Mouse (Mus musculus) intestine, embryonic 14.5 days (tissue): Measurements from ENCODE around the gene Gmppa. TPM values are rescaled to one million over a fixed set of nuclear protein-coding genes. Genes with fewer than 3 reads are reported as not detected.

Experiments used
- ATAC-seq: fragments of 200-750 bp; cut with Nextera tagmentation; replicated peaks from 2 replicates; pipeline ENCODE4 v1.8.0; 2017; ENCODE audit warnings: low read depth, moderate number of reproducible peaks, moderate TSS enrichment, moderate library complexity; ENCODE audit not compliant: low FRiP score, low TSS enrichment
- DNase-seq: peaks from one replicate; pipeline ENCODE4 v3.0.0-alpha.2; 2018; ENCODE audit warnings: low spot score
- H3K27ac ChIP-seq: fragments of 300-500 bp; sonication (generic); 2 replicates; pipeline ENCODE4 v1.5.1; 2014; ENCODE audit warnings: low read depth, mild to moderate bottlenecking, control low read depth
- H3K27me3 ChIP-seq: fragments of 300-500 bp; sonication (generic); replicated peaks from 2 replicates; pipeline ENCODE4 v1.6.1; 2014; ENCODE audit warnings: low read length, control low read depth; ENCODE audit not compliant: control insufficient read depth, insufficient read depth
- H3K36me3 ChIP-seq: fragments of 300-500 bp; sonication (generic); 2 replicates; pipeline ENCODE4 v1.6.1; 2014; ENCODE audit warnings: low read length, control low read depth; ENCODE audit not compliant: control insufficient read depth, insufficient read depth
- H3K4me1 ChIP-seq: fragments of 300-500 bp; sonication (generic); replicated peaks from 2 replicates; pipeline ENCODE4 v1.6.1; 2014; ENCODE audit warnings: low read length, control low read depth, mixed read lengths; ENCODE audit not compliant: control insufficient read depth, insufficient read depth
- H3K4me2 ChIP-seq: fragments of 300-500 bp; sonication (generic); 2 replicates; pipeline ENCODE4 v1.6.1; 2014; ENCODE audit warnings: low read length
- H3K4me3 ChIP-seq: fragments of 300-500 bp; sonication (generic); 2 replicates; pipeline ENCODE4 v1.5.1; 2014; ENCODE audit warnings: low read depth, low read length, control low read depth, mixed read lengths
- H3K9ac ChIP-seq: fragments of 300-500 bp; sonication (generic); 2 replicates; pipeline ENCODE4 v1.6.1; 2014; ENCODE audit warnings: mild to moderate bottlenecking, low read length
- H3K9me3 ChIP-seq: fragments of 300-500 bp; sonication (generic); 2 replicates; pipeline ENCODE4 v1.6.1; 2016; ENCODE audit warnings: low read length, control low read depth; ENCODE audit not compliant: control insufficient read depth
- WGBS: fragments of 180-500 bp; shearing (Covaris S2); extraction: QIAGEN DNeasy Blood & Tissue Kit; methylation state at CpG from one replicate; pipeline ENCODE4 v1.1.7; 2014; 5-methylcytosine and 5-hydroxymethylcytosine counted together
- polyA plus RNA-seq: library from polyadenylated mRNA; unstranded; fragments of >200 nt; fragmentation: Nextera tagmentation; extraction: Ambion mirVana; gene quantifications from 2 replicates; pipeline ENCODE4 v1.2.1, GENCODE M21; 2014

Gmppa gene
- polyA plus RNA-seq, 1 experiment from 2014 or later, result 69.4 TPM

DNA sequence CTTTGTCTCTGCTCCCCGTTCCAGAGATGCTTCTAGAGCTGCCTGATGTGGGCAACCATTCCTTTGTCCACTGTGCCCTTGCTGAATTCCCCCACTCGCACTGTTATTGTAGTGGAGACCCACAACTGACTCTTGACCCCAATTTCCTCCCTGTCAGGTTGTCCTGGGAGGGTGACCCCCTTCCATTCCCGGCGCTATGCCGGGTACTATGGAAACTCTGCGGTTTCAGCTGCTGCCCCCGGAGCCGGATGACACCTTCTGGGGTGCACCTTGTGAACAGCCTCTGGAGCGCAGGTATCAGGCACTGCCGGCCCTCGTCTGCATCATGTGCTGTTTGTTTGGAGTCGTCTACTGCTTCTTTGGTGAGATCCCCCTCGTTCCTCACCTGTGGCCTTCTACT, 44.3 kb downstream of the Gmppa start:
- no peaks in the 10 kb centered on the region for H3K9me3 ChIP-seq
- peak overlapping the region; percentile 70 for H3K4me2 ChIP-seq
- H3K4me3 ChIP-seq, result peak overlapping the region; percentile 73
- no peak overlapping the region for H3K27ac ChIP-seq
- peaks cover 37% of the 10 kb centered on the region for H3K27me3 ChIP-seq
- WGBS, result 23% methylated on average over 13 of the region's 13 CpGs
- H3K4me1 ChIP-seq, result peaks cover 15% of the 10 kb centered on the region; the same call in 1 of the 2 replicates
- DNase-seq, result no peak
- H3K9ac ChIP-seq, result no peak overlapping the region; the same call in 1 of the 2 replicates
- H3K36me3 ChIP-seq, result peaks cover 19% of the 10 kb centered on the region
- ATAC-seq, result no peak

DNA sequence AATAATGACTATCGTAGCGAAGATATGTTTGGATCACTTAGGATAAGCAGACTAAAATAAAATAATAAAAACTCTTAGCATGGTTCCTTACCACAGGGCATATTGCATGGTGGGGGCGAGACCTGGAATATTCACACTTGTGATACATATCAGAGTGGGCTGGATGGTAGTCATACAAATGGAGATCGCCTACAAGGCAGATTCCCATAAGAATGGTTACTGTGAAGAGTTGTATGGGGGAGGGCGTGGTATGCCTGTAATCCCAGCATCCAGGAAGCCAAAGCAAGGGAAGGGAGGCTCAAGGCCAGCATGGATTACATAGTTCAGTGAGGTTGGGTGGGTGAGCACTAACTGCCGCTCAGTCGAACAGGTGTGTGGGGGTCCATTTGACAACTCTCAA, 45.0 kb downstream of the Gmppa start:
- Histone ChIP-seq H3K4me1 (peaks cover 15% of the 10 kb centered on the region; the same call in 1 of the 2 replicates), H3K9me3 (no peaks in the 10 kb centered on the region), H3K36me3 (peaks cover 12% of the 10 kb centered on the region), H3K4me3 (no peak overlapping the region), H3K27ac (no peak overlapping the region), H3K9ac (no peak overlapping the region), H3K27me3 (peaks cover 43% of the 10 kb centered on the region), H3K4me2 (no peak overlapping the region)
- no peak for DNase-seq
- 84% methylated on average over 7 of the region's 7 CpGs for WGBS
- ATAC-seq, result no peak

DNA sequence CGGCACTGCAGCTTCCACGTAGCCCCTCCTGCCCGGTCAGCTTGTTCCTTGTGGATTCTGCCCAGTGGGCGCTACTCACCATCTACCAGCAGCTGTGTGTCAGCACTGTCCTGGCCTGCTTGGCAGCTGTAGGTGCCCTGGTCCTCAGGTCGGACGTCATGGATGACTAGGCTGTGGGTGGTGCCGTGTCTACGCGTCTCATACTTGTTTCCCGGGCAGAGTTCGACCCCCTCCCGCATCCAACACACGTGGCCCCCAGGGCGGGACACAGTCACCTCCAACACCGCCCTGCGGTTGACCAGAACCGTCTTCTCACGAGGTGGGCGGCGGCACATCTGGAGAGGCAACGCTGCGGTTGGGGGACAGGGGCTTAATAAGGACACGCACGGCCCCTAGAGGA, 50.8 kb downstream of the Gmppa start:
- DNase-seq, result no peak
- peaks cover 28% of the 10 kb centered on the region for H3K36me3 ChIP-seq
- H3K27ac ChIP-seq, result no peak overlapping the region
- 10% methylated on average over 24 of the region's 24 CpGs for WGBS
- H3K9ac ChIP-seq, result no peak overlapping the region
- H3K9me3 ChIP-seq, result no peaks in the 10 kb centered on the region
- peaks cover 45% of the 10 kb centered on the region for H3K27me3 ChIP-seq
- no peak for ATAC-seq
- H3K4me2 ChIP-seq, result peak overlapping the region; percentile 77
- peak overlapping the region; percentile 50; the same call in 1 of the 2 replicates for H3K4me3 ChIP-seq
- peaks cover 14% of the 10 kb centered on the region; the same call in 1 of the 2 replicates for H3K4me1 ChIP-seq

DNA sequence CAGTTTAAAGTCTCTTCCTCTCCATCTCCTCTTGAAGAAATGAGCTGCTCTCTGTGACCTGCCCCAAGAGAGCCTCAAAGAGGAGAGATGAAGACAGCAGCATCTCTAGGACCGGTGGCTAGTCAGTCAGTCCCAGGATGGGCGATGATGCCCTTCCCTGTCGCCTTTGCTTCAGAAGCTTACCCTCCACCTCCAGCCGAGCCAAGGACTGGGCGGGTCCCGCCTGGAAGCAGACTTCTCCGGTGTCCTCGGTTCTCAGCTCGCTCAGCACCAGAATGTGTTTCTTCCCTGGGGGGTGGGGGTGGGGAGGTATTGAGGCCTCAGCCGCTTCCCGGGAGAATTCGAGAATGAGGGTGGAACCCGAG, 51.3 kb downstream of the Gmppa start:
- peaks cover 41% of the 10 kb centered on the region for H3K27me3 ChIP-seq
- H3K9me3 ChIP-seq, result no peaks in the 10 kb centered on the region
- H3K9ac ChIP-seq, result peak overlapping the region; percentile 36
- ATAC-seq, result peak; percentile 11; the same call in 1 of the 2 replicates
- H3K36me3 ChIP-seq, result peaks cover 33% of the 10 kb centered on the region
- no peak overlapping the region for H3K27ac ChIP-seq
- 2% methylated on average over 13 of the region's 13 CpGs for WGBS
- H3K4me2 ChIP-seq, result peak overlapping the region; percentile 77
- peak overlapping the region; percentile 50 for H3K4me3 ChIP-seq
- peaks cover 14% of the 10 kb centered on the region; the same call in 1 of the 2 replicates for H3K4me1 ChIP-seq
- no peak for DNase-seq

DNA sequence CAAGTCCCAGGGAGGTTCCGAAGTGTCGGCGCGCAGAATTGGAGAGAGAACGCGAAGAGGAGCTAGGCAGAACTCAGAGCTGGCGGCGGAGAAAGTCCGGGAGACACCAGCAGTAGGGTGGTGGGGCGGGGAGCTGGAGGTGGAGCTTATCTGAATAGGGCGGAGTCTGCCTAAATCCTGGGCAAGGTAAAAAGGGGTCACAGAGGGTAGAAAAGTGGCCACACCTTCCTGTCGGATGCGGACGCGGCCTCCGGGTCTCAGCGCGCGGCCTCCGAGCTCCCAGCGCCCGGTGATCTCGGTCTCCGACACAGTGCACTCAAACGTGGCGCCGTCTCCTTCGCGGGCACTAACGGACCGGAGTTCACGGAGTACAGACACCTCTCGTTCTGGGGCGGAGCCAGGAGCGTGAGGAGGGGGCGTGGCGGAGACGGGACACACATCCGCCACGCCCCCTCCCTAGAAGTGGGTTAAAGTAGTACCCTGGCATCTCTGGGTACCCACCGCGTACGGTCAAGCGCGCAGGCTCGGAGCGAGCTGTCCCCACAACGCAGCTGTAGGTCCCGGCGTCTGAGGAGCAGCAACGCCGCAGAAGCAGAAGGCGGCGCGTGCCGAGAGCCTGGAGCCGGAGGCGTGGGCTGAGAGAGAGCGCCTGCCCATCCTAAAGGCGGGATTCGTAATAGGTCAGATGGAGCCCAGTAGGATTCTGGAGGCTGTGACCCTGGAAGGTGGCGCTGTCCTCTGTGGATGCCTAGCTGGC, 51.9 kb downstream of the Gmppa start:
- under 1% methylated on average over 56 of the region's 62 CpGs for WGBS
- peaks cover 36% of the 10 kb centered on the region for H3K27me3 ChIP-seq
- peak; percentile 92 for DNase-seq

DNA sequence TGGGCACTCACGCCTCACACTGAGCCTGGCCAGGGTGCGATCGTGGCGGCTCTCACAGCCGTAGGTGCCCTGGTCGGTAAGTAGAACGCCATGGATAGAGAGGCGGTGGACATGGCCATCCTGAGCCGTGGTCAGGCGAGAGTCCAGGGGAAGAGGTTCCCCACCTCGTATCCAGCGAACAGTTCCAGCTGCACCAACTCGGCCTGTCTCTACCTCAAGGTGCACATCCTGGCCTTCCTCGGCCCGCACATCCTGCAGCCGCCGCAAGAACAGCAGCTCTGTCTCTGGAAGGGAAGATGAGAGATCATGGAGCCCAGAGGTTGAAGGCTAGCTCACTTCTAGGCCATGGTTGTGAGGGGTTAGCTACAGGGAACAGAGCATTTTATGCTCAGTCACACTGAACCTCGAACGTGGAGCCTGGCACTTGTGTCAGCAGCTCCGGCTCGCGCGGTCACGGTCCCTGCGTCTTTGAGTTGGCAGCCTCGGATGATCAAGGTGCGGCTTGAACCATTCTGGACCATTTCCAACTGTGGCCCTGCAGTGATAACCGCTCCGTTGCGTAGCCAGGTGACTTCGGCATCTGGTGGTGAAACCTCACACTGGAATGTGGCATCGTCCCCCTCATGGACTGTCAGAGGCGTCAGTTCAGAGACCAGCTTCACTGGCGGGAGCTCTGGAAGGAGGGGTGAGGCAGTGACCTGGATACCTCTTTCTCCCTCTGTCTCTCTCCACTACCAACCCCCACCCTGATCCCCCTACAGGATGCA, 55.2 kb downstream of the Gmppa start:
- DNase-seq, result no peak
- H3K9me3 ChIP-seq, result no peaks in the 10 kb centered on the region
- H3K27me3 ChIP-seq, result peaks cover 14% of the 10 kb centered on the region
- 88% methylated on average over 34 of the region's 34 CpGs for WGBS
- H3K36me3 ChIP-seq, result peaks cover 44% of the 10 kb centered on the region
- no peak overlapping the region for H3K4me3 ChIP-seq
- no peak for ATAC-seq
- no peak overlapping the region for H3K4me2 ChIP-seq
- H3K27ac ChIP-seq, result no peak overlapping the region
- H3K4me1 ChIP-seq, result peaks cover 14% of the 10 kb centered on the region; the same call in 1 of the 2 replicates
- H3K9ac ChIP-seq, result no peak overlapping the region

More for the DNA sequence above, 51.9 kb downstream of the Gmppa start:
- peaks cover 14% of the 10 kb centered on the region; the same call in 1 of the 2 replicates for H3K4me1 ChIP-seq
- peaks cover 38% of the 10 kb centered on the region for H3K36me3 ChIP-seq
- no peaks in the 10 kb centered on the region for H3K9me3 ChIP-seq
- H3K4me2 ChIP-seq, result peak overlapping the region; percentile 77
- peak overlapping the region; percentile 36 for H3K9ac ChIP-seq
- ATAC-seq, result peak; percentile 80
- no peak overlapping the region for H3K27ac ChIP-seq
- peak overlapping the region; percentile 50 for H3K4me3 ChIP-seq

DNA sequence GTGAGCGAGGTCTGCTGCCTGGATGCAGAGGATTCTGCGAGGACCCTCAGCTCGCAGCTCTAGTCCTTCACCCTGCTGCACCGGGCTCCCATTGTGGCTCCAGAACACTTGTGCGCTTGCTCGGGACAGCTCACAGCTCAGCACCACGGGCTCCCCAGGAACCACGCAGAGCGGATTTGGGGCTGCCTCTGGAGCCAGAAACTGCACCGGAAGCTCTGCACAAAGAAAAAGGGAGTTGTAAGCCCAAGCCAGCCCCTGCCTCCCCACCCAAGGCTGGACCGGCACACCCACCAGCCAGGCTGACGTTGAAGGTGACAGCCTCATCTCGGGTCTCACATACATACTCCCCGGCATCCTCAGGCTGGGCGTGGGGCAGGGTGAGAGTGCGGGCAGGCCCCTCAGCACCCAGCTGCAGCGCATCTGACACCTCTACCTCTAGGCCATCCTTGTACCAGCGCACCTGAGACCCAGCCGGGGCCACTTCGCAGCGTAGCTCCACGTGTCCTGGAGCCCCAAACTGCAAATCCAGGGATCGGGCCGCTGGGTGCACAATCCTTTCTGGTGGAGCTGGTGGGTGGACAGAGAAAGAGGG, 56.9 kb downstream of the Gmppa start:
- no peak for DNase-seq
- Histone ChIP-seq H3K9ac (no peak overlapping the region), H3K36me3 (peaks cover 61% of the 10 kb centered on the region), H3K4me2 (no peak overlapping the region), H3K27ac (no peak overlapping the region), H3K4me3 (no peak overlapping the region), H3K9me3 (no peaks in the 10 kb centered on the region), H3K4me1 (peaks cover 5% of the 10 kb centered on the region; the same call in 1 of the 2 replicates), H3K27me3 (no peaks in the 10 kb centered on the region)
- WGBS, result 62% methylated on average over 24 of the region's 24 CpGs
- ATAC-seq, result no peak
